Mouse (Mus musculus) myocyte (in vitro differentiated cells): Measurements from ENCODE around the gene 5330417C22Rik. TPM values are rescaled to one million over a fixed set of nuclear protein-coding genes. Genes with fewer than 3 reads are reported as not detected.

ENCODE experiments used
- H3K27me3 ChIP-seq: one replicate; pipeline ENCODE4 v1.6.1; 2011; ENCODE audit not compliant: control insufficient read depth, insufficient read depth, insufficient read length
- H3K36me3 ChIP-seq: one replicate; pipeline ENCODE4 v1.6.1; 2011; ENCODE audit not compliant: control insufficient read depth, insufficient read depth
- H3K4me2 ChIP-seq: one replicate; pipeline ENCODE4 v1.6.1; 2011; ENCODE audit warnings: low read depth, control low read depth
- H3K4me3 ChIP-seq: one replicate; pipeline ENCODE4 v1.5.1; 2011; ENCODE audit warnings: mild to moderate bottlenecking, control low read depth, moderate library complexity
- H3K79me2 ChIP-seq: one replicate; pipeline ENCODE4 v1.6.1; 2011; ENCODE audit not compliant: control insufficient read depth, insufficient read depth
- H3ac ChIP-seq: one replicate; pipeline ENCODE4 v1.6.1; 2011; ENCODE audit not compliant: control insufficient read depth, insufficient read length
- CEBPB ChIP-seq: IDR thresholded peaks from 2 replicates; pipeline ENCODE4 v1.6.1; 2011; ENCODE audit warnings: mild to moderate bottlenecking, moderate library complexity; ENCODE audit not compliant: poor library complexity, insufficient read depth, severe bottlenecking
- E2F4 ChIP-seq: IDR thresholded peaks from one replicate; pipeline ENCODE4 v1.6.1; 2011; ENCODE audit warnings: mild to moderate bottlenecking, control low read depth, moderate library complexity; ENCODE audit not compliant: insufficient read depth
- MAX ChIP-seq: IDR thresholded peaks from one replicate; pipeline ENCODE4 v1.6.1; 2011; ENCODE audit warnings: low read depth, mild to moderate bottlenecking, control low read depth
- MYOD1 ChIP-seq, 3 experiments: IDR thresholded peaks; one replicate each; pipeline ENCODE4 v1.6.1; 2011; ENCODE audit warnings: control low read depth in 2 of 3, low read depth in 2 of 3, mild to moderate bottlenecking in 2 of 3, moderate library complexity in 1 of 3; ENCODE audit not compliant: insufficient read length in 2 of 3, control insufficient read depth in 1 of 3
- MYOG ChIP-seq, 3 experiments: IDR thresholded peaks; one replicate each; pipeline ENCODE4 v1.6.1; 2011; ENCODE audit warnings: control low read depth in 2 of 3, low read depth in 2 of 3, mild to moderate bottlenecking in 2 of 3; ENCODE audit not compliant: insufficient read length in 2 of 3, control insufficient read depth in 1 of 3, insufficient read depth in 1 of 3
- POLR2A ChIP-seq: IDR thresholded peaks from one replicate; pipeline ENCODE4 v1.6.1; 2011; ENCODE audit warnings: low read depth, mild to moderate bottlenecking, control low read depth, moderate library complexity; ENCODE audit not compliant: insufficient read length
- POLR2AphosphoS2 ChIP-seq: IDR thresholded peaks from one replicate; pipeline ENCODE4 v1.6.1; 2011; ENCODE audit warnings: low read depth, control low read depth; ENCODE audit not compliant: insufficient read length
- REST ChIP-seq: IDR thresholded peaks from one replicate; pipeline ENCODE4 v1.6.1; 2011; ENCODE audit warnings: mild to moderate bottlenecking, control low read depth, moderate library complexity; ENCODE audit not compliant: insufficient read depth, insufficient read length
- SRF ChIP-seq: IDR thresholded peaks from one replicate; pipeline ENCODE4 v1.6.1; 2011; ENCODE audit warnings: low read depth; ENCODE audit not compliant: control insufficient read depth, insufficient read length
- TCF12 ChIP-seq: IDR thresholded peaks from one replicate; pipeline ENCODE4 v1.6.1; 2011; ENCODE audit warnings: mild to moderate bottlenecking, control low read depth; ENCODE audit not compliant: poor library complexity, insufficient read depth, severe bottlenecking
- TCF3 ChIP-seq: IDR thresholded peaks from one replicate; pipeline ENCODE4 v1.6.1; 2011; ENCODE audit warnings: low read depth, control low read depth; ENCODE audit not compliant: insufficient read length
- USF1 ChIP-seq: IDR thresholded peaks from one replicate; pipeline ENCODE4 v1.6.1; 2011; ENCODE audit warnings: low read depth, mild to moderate bottlenecking, control low read depth, moderate library complexity
- polyA plus RNA-seq: library from polyadenylated mRNA; unstranded; fragments of >200 nt; fragmentation: generic; extraction: Trizol; gene quantifications from one replicate; pipeline ENCODE4 v1.2.1, GENCODE M21; 2012; ENCODE audit warnings: missing spikeins

Gene 5330417C22Rik
- polyA plus RNA-seq, 1 experiment = 0.05 TPM

- Histone ChIP-seq H3K36me3 (no peaks in the 10 kb centered on the region), H3ac (no peak overlapping the region), H3K4me2 (no peak overlapping the region), H3K79me2 (no peaks in the 10 kb centered on the region), H3K4me3 (no peak overlapping the region), H3K27me3 (peaks cover 41% of the 10 kb centered on the region)
- no peak for TF ChIP-seq CEBPB
- TF ChIP-seq POLR2AphosphoS2 = no peak
- TF ChIP-seq MYOG (IDR thresholded peaks at IDR 0.05; ENCODE audit: control insufficient read depth in 1 of 3, insufficient read depth in 1 of 3, insufficient read length in 2 of 3, low read depth in 2 of 3) = no peak
- no peak for TF ChIP-seq E2F4
- no peak for TF ChIP-seq TCF3
- no peak for TF ChIP-seq MYOD1 (IDR thresholded peaks at IDR 0.05; ENCODE audit: control insufficient read depth in 1 of 3, insufficient read length in 2 of 3, low read depth in 2 of 3)
- TF ChIP-seq USF1 = no peak
- no peak for TF ChIP-seq TCF12
- no peak for TF ChIP-seq SRF
- TF ChIP-seq REST = no peak
- no peak for TF ChIP-seq MAX
- no peak for TF ChIP-seq POLR2A
Measured at GRCm38 (mm10) chr3:108489968-108490367, 46.4 kb downstream of the 5330417C22Rik start.

DNA sequence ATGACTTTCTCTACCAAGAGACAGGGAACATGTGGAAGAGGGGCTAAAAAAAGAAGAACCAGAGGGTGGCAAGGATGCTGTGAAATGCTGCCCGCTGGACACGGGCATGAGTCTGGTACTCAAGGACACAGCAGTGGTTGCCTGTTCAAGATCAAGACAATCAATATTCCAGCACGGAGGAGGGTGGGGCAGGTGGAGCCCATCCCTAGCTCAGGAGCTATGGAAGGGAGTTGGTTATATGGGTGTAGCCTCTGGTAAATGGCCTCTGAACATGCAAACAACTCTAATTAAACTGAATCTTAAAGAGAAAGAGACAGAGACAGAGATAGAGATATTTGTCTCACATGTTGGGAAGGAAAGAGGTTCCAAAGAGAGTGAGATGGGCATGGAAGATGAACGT, 51.6 kb downstream of the 5330417C22Rik start:
- Histone ChIP-seq H3K79me2 (no peaks in the 10 kb centered on the region), H3K36me3 (no peaks in the 10 kb centered on the region), H3K4me3 (no peak overlapping the region), H3K27me3 (peaks cover 37% of the 10 kb centered on the region), H3ac (no peak overlapping the region), H3K4me2 (no peak overlapping the region)
- no peak for TF ChIP-seq POLR2A
- TF ChIP-seq MAX = no peak
- TF ChIP-seq SRF = no peak
- TF ChIP-seq MYOD1 (IDR thresholded peaks at IDR 0.05; ENCODE audit: control insufficient read depth in 1 of 3, insufficient read length in 2 of 3, low read depth in 2 of 3) = no peak
- no peak for TF ChIP-seq POLR2AphosphoS2
- TF ChIP-seq E2F4 = no peak
- TF ChIP-seq TCF3 = no peak
- TF ChIP-seq REST = no peak
- no peak for TF ChIP-seq MYOG (IDR thresholded peaks at IDR 0.05; ENCODE audit: control insufficient read depth in 1 of 3, insufficient read depth in 1 of 3, insufficient read length in 2 of 3, low read depth in 2 of 3)
- no peak for TF ChIP-seq TCF12
- TF ChIP-seq USF1 = no peak
- no peak for TF ChIP-seq CEBPB

- no peak overlapping the region for H3ac ChIP-seq
- no peak overlapping the region for H3K4me3 ChIP-seq
- TF ChIP-seq POLR2AphosphoS2 (no peak), MYOG (IDR thresholded peaks at IDR 0.05; ENCODE audit: control insufficient read depth in 1 of 3, insufficient read depth in 1 of 3, insufficient read length in 2 of 3, low read depth in 2 of 3) (no peak), SRF (no peak), USF1 (no peak), MYOD1 (IDR thresholded peaks at IDR 0.05; ENCODE audit: control insufficient read depth in 1 of 3, insufficient read length in 2 of 3, low read depth in 2 of 3) (no peak), MAX (no peak), E2F4 (no peak), TCF12 (no peak), REST (no peak), TCF3 (no peak)
- H3K4me2 ChIP-seq = no peak overlapping the region
- H3K27me3 ChIP-seq = peaks cover 31% of the 10 kb centered on the region
- no peaks in the 10 kb centered on the region for H3K79me2 ChIP-seq
- H3K36me3 ChIP-seq = no peaks in the 10 kb centered on the region
Measured at GRCm38 (mm10) chr3:108478800-108479199, 57.5 kb downstream of the 5330417C22Rik start.

GRCm38 (mm10) chr3:108476761-108477619, 59.3 kb downstream of the 5330417C22Rik start:
- H3K4me3 ChIP-seq = no peak overlapping the region
- TF ChIP-seq MYOG (IDR thresholded peaks at IDR 0.05; ENCODE audit: control insufficient read depth in 1 of 3, insufficient read depth in 1 of 3, insufficient read length in 2 of 3, low read depth in 2 of 3) = no peak
- TF ChIP-seq POLR2A = no peak
- no peak for TF ChIP-seq REST
- no peak for TF ChIP-seq SRF
- no peak for TF ChIP-seq MYOD1 (IDR thresholded peaks at IDR 0.05; ENCODE audit: control insufficient read depth in 1 of 3, insufficient read length in 2 of 3, low read depth in 2 of 3)
- no peak for TF ChIP-seq USF1
- TF ChIP-seq MAX = no peak
- TF ChIP-seq TCF3 = no peak
- no peak for TF ChIP-seq POLR2AphosphoS2
- no peak for TF ChIP-seq CEBPB
- no peak for TF ChIP-seq E2F4
- TF ChIP-seq TCF12 = no peak
- H3K36me3 ChIP-seq = no peaks in the 10 kb centered on the region
- no peak overlapping the region for H3K4me2 ChIP-seq
- H3ac ChIP-seq = no peak overlapping the region
- H3K79me2 ChIP-seq = no peaks in the 10 kb centered on the region
- H3K27me3 ChIP-seq = peaks cover 30% of the 10 kb centered on the region
